Mouse (Mus musculus): ENCODE measurements around the gene Tor1b.

DNA sequence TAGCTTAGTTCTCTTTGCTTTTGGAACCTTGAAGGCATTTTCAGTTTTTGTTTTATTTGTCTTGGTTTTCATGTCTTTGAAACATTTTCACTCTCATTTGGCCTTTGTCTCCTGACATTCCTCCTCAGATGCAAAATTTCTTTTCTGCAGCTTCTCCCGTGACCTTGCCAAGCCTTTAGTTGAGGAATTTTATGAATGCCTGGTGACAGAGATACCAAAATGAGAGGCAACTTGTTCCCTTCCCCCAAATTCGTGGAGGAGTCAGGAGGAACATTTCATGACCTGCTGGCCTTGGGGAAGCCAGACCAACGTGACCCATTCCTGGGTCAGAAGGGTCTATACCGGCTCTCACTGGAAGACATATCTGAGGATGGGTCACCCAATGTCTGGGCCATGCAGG lies 46.1 kb upstream of the Tor1b start:
- TF ChIP-seq CTCF (IDR thresholded peaks at IDR 0.05; ENCODE audit: control insufficient read depth, insufficient read depth, low read length) (no peak), POLR2A (IDR thresholded peaks at IDR 0.05; ENCODE audit: borderline replicate concordance, control insufficient read depth, low read depth, low read length) (no peak)

Measured in bone marrow, adult 2 months (tissue).